22 mouse cellular contexts compared by ENCODE assay signal in the genomic region with DNA sequence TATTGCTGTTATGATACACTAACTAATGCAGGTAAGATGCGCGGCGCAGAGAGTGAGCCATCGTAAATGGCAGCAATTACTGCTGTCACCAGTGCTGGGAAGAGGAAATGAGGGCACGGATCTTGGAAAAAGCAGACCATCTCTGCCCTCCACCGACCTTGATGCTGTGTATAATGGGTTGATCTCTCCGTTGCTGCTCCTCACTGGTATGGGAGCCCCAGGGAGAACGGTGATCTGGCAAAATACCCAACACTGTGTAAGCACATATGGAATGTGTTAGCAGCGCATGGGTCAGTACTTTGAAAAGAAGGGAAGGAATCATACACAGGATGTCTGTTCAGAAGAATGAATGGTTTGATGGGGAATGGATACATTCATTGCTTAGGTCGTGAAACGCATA.
"Had no signal": no experiment of that assay in that cellular context is flagged by ENCODE, and none has a peak within 500 bp of the region (broad histone marks: within the 10 kb centered on the region; RNA-seq: fewer than 3 reads in every experiment).

No protein-coding gene starts in this region.

- H3K27ac ChIP-seq: heart, embryonic 10.5 days; hindbrain, embryonic 13.5 days; hindbrain, embryonic 15.5 days; hindbrain, postnatal 0 days; kidney, embryonic 15.5 days; kidney, postnatal 0 days; layer of hippocampus, adult 2 months; left cerebral cortex, adult 2 months; limb, embryonic 12.5 days; liver, embryonic 12.5 days; liver, embryonic 14.5 days had no signal

- ATAC-seq: hindbrain, postnatal 0 days; intestine, embryonic 16.5 days; liver, embryonic 12.5 days had no signal

- H3K9ac ChIP-seq: heart, embryonic 12.5 days; hindbrain, embryonic 13.5 days; hindbrain, embryonic 15.5 days; kidney, embryonic 15.5 days; limb, embryonic 12.5 days; liver, embryonic 12.5 days; liver, embryonic 14.5 days had no signal

- H3K9me3 ChIP-seq: heart, embryonic 10.5 days; heart, embryonic 12.5 days; hindbrain, embryonic 13.5 days; hindbrain, embryonic 15.5 days; kidney, embryonic 15.5 days; limb, embryonic 12.5 days; liver, embryonic 12.5 days had no signal

- H3K4me2 ChIP-seq: heart, embryonic 12.5 days; hindbrain, embryonic 13.5 days; hindbrain, embryonic 15.5 days; kidney, embryonic 15.5 days; limb, embryonic 12.5 days; liver, embryonic 12.5 days had no signal

- H3K36me3 ChIP-seq: heart, embryonic 10.5 days; heart, embryonic 12.5 days; hindbrain, embryonic 13.5 days; hindbrain, embryonic 15.5 days; kidney, embryonic 15.5 days; limb, embryonic 12.5 days; liver, embryonic 12.5 days had no signal

- DNase-seq: gastrocnemius, postnatal 14 days; gastrocnemius, postnatal 36 days; heart, adult 18-20 months; heart, postnatal 10 days; kidney, adult 11 months; kidney, adult 2 months; kidney, adult 9 months; kidney, postnatal 14 days; kidney, postnatal 4 days had no signal

- H3K4me3 ChIP-seq: heart, embryonic 10.5 days; heart, embryonic 12.5 days; hindbrain, embryonic 13.5 days; hindbrain, embryonic 15.5 days; kidney, embryonic 15.5 days; layer of hippocampus, adult 2 months; left cerebral cortex, adult 2 months; limb, embryonic 12.5 days; liver, embryonic 12.5 days had no signal

- H3K27me3 ChIP-seq: heart, embryonic 12.5 days; hindbrain, embryonic 15.5 days; kidney, embryonic 15.5 days; limb, embryonic 12.5 days; liver, embryonic 12.5 days had no signal

- H3K4me1 ChIP-seq: heart, embryonic 10.5 days; heart, embryonic 12.5 days; hindbrain, embryonic 13.5 days; hindbrain, embryonic 15.5 days; kidney, embryonic 15.5 days; liver, embryonic 12.5 days had no signal
